8 mouse cellular contexts compared by ENCODE assay signal in genomic region chr13:55420933-55421800, GRCm38 (mm10). TPM values are rescaled to one million over a fixed set of nuclear protein-coding genes. Genes with fewer than 3 reads are reported as not detected.
DNase-seq lines count a peak whose midpoint lies in the region; ATAC-seq and TF ChIP-seq lines count a peak whose summit lies in the region.

No protein-coding gene starts in this region.

- peaks cover 61% of the 10 kb centered on the region for H3K27me3 ChIP-seq in hindbrain, embryonic 10.5 days (ENCODE audit: insufficient read depth, poor library complexity, severe bottlenecking)
- H3K27me3 ChIP-seq in lung, embryonic 14.5 days (ENCODE audit: insufficient read depth, low read length): peaks cover 41% of the 10 kb centered on the region

- WGBS in hindbrain, embryonic 10.5 days: 15% methylated on average over 35 of the region's 35 CpGs
- WGBS in lung, embryonic 14.5 days: 8% methylated on average over 35 of the region's 35 CpGs

- H3K4me3 ChIP-seq in hindbrain, embryonic 10.5 days: peak overlapping the region; percentile 37
- peak overlapping the region; percentile 20 for H3K4me3 ChIP-seq in lung, embryonic 14.5 days (ENCODE audit: low read depth, low read length)

- peak; percentile 84 for TF ChIP-seq CTCF in lung, embryonic 14.5 days (IDR thresholded peaks at IDR 0.05; ENCODE audit: low read depth)

- peak; percentile 84 for ATAC-seq in lung, embryonic 14.5 days (ENCODE audit: insufficient read depth)
- ATAC-seq in neutrophil, adult 5-6 weeks (ENCODE audit: extremely low read depth, insufficient number of reproducible peaks, low FRiP score, poor library complexity, severe bottlenecking): peak; percentile 82

- H3K36me3 ChIP-seq in hindbrain, embryonic 10.5 days: no peaks in the 10 kb centered on the region
- H3K36me3 ChIP-seq in lung, embryonic 14.5 days (ENCODE audit: insufficient read depth): no peaks in the 10 kb centered on the region

- peaks cover 23% of the 10 kb centered on the region for H3K4me1 ChIP-seq in hindbrain, embryonic 10.5 days (replicated peaks)
- no peaks in the 10 kb centered on the region for H3K4me1 ChIP-seq in lung, embryonic 14.5 days (ENCODE audit: insufficient read depth)

- DNase-seq in CD8-positive naive resting alpha-beta T cell, adult 2 months (ENCODE audit: low read depth in 2 of 2, low spot score in 2 of 2): peak; percentile 83 to 86
- DNase-seq in cerebellum, adult 18-20 months: peak; percentile 57 to 68
- DNase-seq in forelimb bud, embryonic 11.5 days (ENCODE audit: low read depth, low spot score): peak; percentile 41
- peak; percentile 72 for DNase-seq in hindbrain, embryonic 10.5 days (ENCODE audit: low spot score)
- peak; percentile 63 for DNase-seq in layer of hippocampus, adult 9-11 months
- DNase-seq in lung, embryonic 14.5 days: peak; percentile 81
- peak; percentile 76 to 84 for DNase-seq in thymus, postnatal 10 days (ENCODE audit: low spot score in 2 of 2)

- no peaks in the 10 kb centered on the region for H3K9me3 ChIP-seq in hindbrain, embryonic 10.5 days
- no peaks in the 10 kb centered on the region for H3K9me3 ChIP-seq in lung, embryonic 14.5 days (ENCODE audit: low read depth, low read length)

- H3K4me2 ChIP-seq in lung, embryonic 14.5 days: peak overlapping the region; percentile 47

- H3K27ac ChIP-seq in hindbrain, embryonic 10.5 days: peak overlapping the region; percentile 17; the same call in 1 of the 2 replicates
- no peak overlapping the region for H3K27ac ChIP-seq in lung, embryonic 14.5 days (ENCODE audit: low read depth)

- H3K9ac ChIP-seq in lung, embryonic 14.5 days: 0 out of 2 replicates have a peak overlapping the region, but pooled peaks have one; percentile 35

RNA-seq across cellular contexts. Expression of gene F12, which starts 5.4 kb away (rescaled TPM):
- polyA plus RNA-seq in hindbrain, embryonic 10.5 days (2016; fragmentation: Nextera tagmentation; extraction: Ambion mirVana): 0.07 and 0.25 TPM in 2 replicates
- not detected in 2 replicates for polyA plus RNA-seq in lung, embryonic 14.5 days (2014; fragmentation: Nextera tagmentation; extraction: Ambion mirVana)
- 2.6 and 2.8 TPM in 2 replicates for total RNA-seq in neutrophil, adult 5-6 weeks (2017)

RNA-seq across cellular contexts. Expression of gene Pfn3, which starts 6.1 kb away (rescaled TPM):
- not detected in 2 replicates for polyA plus RNA-seq in hindbrain, embryonic 10.5 days (2016; fragmentation: Nextera tagmentation; extraction: Ambion mirVana)
- not detected in 2 replicates for polyA plus RNA-seq in lung, embryonic 14.5 days (2014; fragmentation: Nextera tagmentation; extraction: Ambion mirVana)
- not detected in 2 replicates for total RNA-seq in neutrophil, adult 5-6 weeks (2017)

RNA-seq across cellular contexts. Expression of gene Slc34a1, which starts 23.2 kb away (rescaled TPM):
- polyA plus RNA-seq in hindbrain, embryonic 10.5 days (2016; fragmentation: Nextera tagmentation; extraction: Ambion mirVana): 0.22 TPM in 1 of 2 replicates, not detected in the other
- polyA plus RNA-seq in lung, embryonic 14.5 days (2014; fragmentation: Nextera tagmentation; extraction: Ambion mirVana): not detected in 2 replicates
- total RNA-seq in neutrophil, adult 5-6 weeks (2017): 0.25 and 0.35 TPM in 2 replicates

RNA-seq across cellular contexts. Expression of gene Grk6, which starts 23.7 kb away (rescaled TPM):
- polyA plus RNA-seq in hindbrain, embryonic 10.5 days (2016; fragmentation: Nextera tagmentation; extraction: Ambion mirVana): 51.5 and 52.3 TPM in 2 replicates
- polyA plus RNA-seq in lung, embryonic 14.5 days (2014; fragmentation: Nextera tagmentation; extraction: Ambion mirVana): 64.3 and 71.0 TPM in 2 replicates
- 362 and 371 TPM in 2 replicates for total RNA-seq in neutrophil, adult 5-6 weeks (2017)

RNA-seq across cellular contexts. Expression of gene Prr7, which starts 42.9 kb away (rescaled TPM):
- polyA plus RNA-seq in hindbrain, embryonic 10.5 days (2016; fragmentation: Nextera tagmentation; extraction: Ambion mirVana): 0.69 and 1.0 TPM in 2 replicates
- 0.46 and 0.53 TPM in 2 replicates for polyA plus RNA-seq in lung, embryonic 14.5 days (2014; fragmentation: Nextera tagmentation; extraction: Ambion mirVana)
- total RNA-seq in neutrophil, adult 5-6 weeks (2017): 12.3 and 14.1 TPM in 2 replicates
